Comparison of ENCODE assay signal across 13 mouse cellular contexts in genomic region chr8:9707433-9707832, GRCm38 (mm10).
A peak's percentile ranks its signal among the peaks of the same experiment; 100 is the strongest.
DNase-seq lines count a peak whose midpoint lies in the region; TF ChIP-seq lines count a peak whose summit lies in the region.
"Had no signal": no experiment of that assay in that cellular context is flagged by ENCODE, and none has a peak within 500 bp of the region (broad histone marks: within the 10 kb centered on the region; RNA-seq: fewer than 3 reads in every experiment).

No protein-coding gene starts in this region.

- WGBS in cerebellum, adult 2 months: 40% methylated on average over 8 of the region's 8 CpGs

- intact Hi-C loops in left cerebral cortex, postnatal 36 days (cut with DNase I): no loop called here

- H3K4me3 ChIP-seq in cerebellum, adult 2 months (replicated peaks; ENCODE audit: insufficient read depth, low read depth, low read length): no peak overlapping the region
- H3K4me3 ChIP-seq: embryonic facial prominence, embryonic 13.5 days; forebrain, embryonic 13.5 days had no signal

- H3K27me3 ChIP-seq in cerebellum, adult 2 months (ENCODE audit: control insufficient read depth, insufficient read depth, low read length): no peaks in the 10 kb centered on the region
- H3K27me3 ChIP-seq: embryonic facial prominence, embryonic 13.5 days; forebrain, embryonic 13.5 days had no signal

- H3K4me1 ChIP-seq in cerebellum, adult 2 months (ENCODE audit: control insufficient read depth, insufficient read depth, low read length): peaks cover 6% of the 10 kb centered on the region
- H3K4me1 ChIP-seq: embryonic facial prominence, embryonic 13.5 days; forebrain, embryonic 13.5 days had no signal

- no peak for TF ChIP-seq POLR2A in cerebellum, adult 2 months (IDR thresholded peaks at IDR 0.05; ENCODE audit: borderline replicate concordance, insufficient read depth, low read length)

- DNase-seq in cerebellum, adult 2 months: peak; percentile 16 to 20
- peak; percentile 33 to 37 for DNase-seq in cerebellum, postnatal 25 days
- peak; percentile 32 for DNase-seq in layer of hippocampus, adult 9-10 months (ENCODE audit: low spot score)
- DNase-seq in left cerebral cortex, postnatal 36 days (ENCODE audit: low spot score in 2 of 2): peak; percentile 78 to 85
- no peak for DNase-seq in spleen, postnatal 14 days (ENCODE audit: low spot score in 2 of 2)
- DNase-seq in ovary, adult 18-20 months (ENCODE audit: low spot score): no peak
- DNase-seq in ovary, postnatal 36 days (ENCODE audit: low spot score): no peak
- DNase-seq: heart, postnatal 4 days; kidney, adult 8-10 months; liver, postnatal 0 days; thymus, postnatal 4 days had no signal

- TF ChIP-seq CTCF in cerebellum, adult 2 months (IDR thresholded peaks at IDR 0.05; ENCODE audit: borderline replicate concordance, insufficient read depth, low read depth, low read length): no peak

- no peak overlapping the region for H3K27ac ChIP-seq in cerebellum, adult 2 months (ENCODE audit: insufficient read depth, low read length)
- H3K27ac ChIP-seq: embryonic facial prominence, embryonic 13.5 days; forebrain, embryonic 13.5 days had no signal

Comparison
In these comparisons a context has a peak if more than half of its experiments do, and no peak if none do; other contexts are left out.
1. DNase-seq: peak in cerebellum, adult 2 months (2 of 2), cerebellum, postnatal 25 days (2 of 2), layer of hippocampus, adult 9-10 months (single experiment) and left cerebral cortex, postnatal 36 days (2 of 2); none in spleen, postnatal 14 days (0 of 2), ovary, adult 18-20 months (single experiment) and ovary, postnatal 36 days (single experiment).